Mouse (Mus musculus) MEL (cell line): ENCODE measurements around the gene Rftn1.

Experiments used
- BHLHE40 ChIP-seq: IDR thresholded peaks from 2 replicates; pipeline ENCODE4 v1.6.1; 2012; ENCODE audit warnings: low read depth, mild to moderate bottlenecking, inconsistent platforms, low read length, improper control_type of control experiment, borderline replicate concordance
- CTCF ChIP-seq, 3 experiments: IDR thresholded peaks in 2 of 3; conservative IDR thresholded peaks in 1 of 3; 2 replicates each; pipeline ENCODE4 v1.5.1; 2011 to 2012; ENCODE audit warnings: low read length in 3 of 3, low read depth in 2 of 3, mild to moderate bottlenecking in 2 of 3, improper control_type of control experiment in 1 of 3, inconsistent platforms in 1 of 3, mixed read lengths in 1 of 3, moderate library complexity in 1 of 3; ENCODE audit not compliant: control insufficient read depth in 1 of 3, insufficient read depth in 1 of 3, poor library complexity in 1 of 3, severe bottlenecking in 1 of 3
- ELF1 ChIP-seq: IDR thresholded peaks from 2 replicates; pipeline ENCODE4 v1.6.1; 2014; ENCODE audit warnings: low read depth, mild to moderate bottlenecking, inconsistent platforms, low read length, improper control_type of control experiment, moderate library complexity
- MAX ChIP-seq: IDR thresholded peaks from 2 replicates; pipeline ENCODE4 v1.6.1; 2011; ENCODE audit warnings: low read length, improper control_type of control experiment
- MXI1 ChIP-seq: IDR thresholded peaks from 2 replicates; pipeline ENCODE4 v1.6.1; 2011; ENCODE audit warnings: mild to moderate bottlenecking, low read depth, low read length, improper control_type of control experiment
- MYB ChIP-seq: IDR thresholded peaks from 2 replicates; pipeline ENCODE4 v1.6.1; 2011; ENCODE audit warnings: mild to moderate bottlenecking, low read depth, low read length, improper control_type of control experiment
- POLR2A ChIP-seq, 2 experiments: IDR thresholded peaks; 2 replicates each; pipeline ENCODE4 v1.6.1; 2011 to 2012; ENCODE audit warnings: low read length in 2 of 2, mild to moderate bottlenecking in 2 of 2, control low read depth in 1 of 2, improper control_type of control experiment in 1 of 2, low read depth in 1 of 2, moderate library complexity in 1 of 2; ENCODE audit not compliant: control insufficient read depth in 1 of 2, insufficient read depth in 1 of 2, poor library complexity in 1 of 2
- POLR2AphosphoS2 ChIP-seq: IDR thresholded peaks from 2 replicates; pipeline ENCODE4 v1.6.1; 2011; ENCODE audit warnings: low read length, improper control_type of control experiment
- RAD21 ChIP-seq: IDR thresholded peaks from 2 replicates; pipeline ENCODE4 v1.6.1; 2011; ENCODE audit warnings: mild to moderate bottlenecking, low read depth, low read length, improper control_type of control experiment
- SIN3A ChIP-seq: IDR thresholded peaks from 2 replicates; pipeline ENCODE4 v1.6.1; 2012; ENCODE audit warnings: low read length, improper control_type of control experiment, inconsistent platforms
- SMC3 ChIP-seq: IDR thresholded peaks from 2 replicates; pipeline ENCODE4 v1.6.1; 2011; ENCODE audit warnings: low read depth, low read length, improper control_type of control experiment
- ZNF384 ChIP-seq: IDR thresholded peaks from 2 replicates; pipeline ENCODE4 v1.6.1; 2012; ENCODE audit warnings: low read depth, mild to moderate bottlenecking, inconsistent platforms, low read length, improper control_type of control experiment

DNA sequence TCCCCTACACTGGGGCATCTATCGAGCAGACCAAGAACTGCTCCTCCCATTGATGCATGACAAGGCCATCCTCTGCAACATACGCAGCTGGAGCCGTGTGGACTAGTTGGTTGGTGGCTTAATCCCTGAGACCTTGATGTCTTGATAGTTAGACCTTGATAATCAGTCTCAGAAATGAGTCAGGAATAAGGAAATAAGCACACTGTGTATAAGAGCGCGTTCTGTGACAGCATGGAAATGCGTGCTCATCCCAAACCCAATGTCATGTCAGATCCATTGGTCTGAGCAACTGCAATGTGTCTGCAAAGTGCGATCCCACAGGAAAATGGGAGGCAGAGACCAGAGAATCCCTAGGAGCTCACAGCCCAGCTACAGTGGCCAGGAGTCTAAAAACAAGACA, 21.3 kb upstream of the Rftn1 start:
- TF ChIP-seq CTCF (IDR thresholded peaks at IDR 0.05 in 2 of 3, conservative IDR thresholded peaks at IDR 0.05 in 1 of 3; ENCODE audit: control insufficient read depth in 1 of 3, insufficient read depth in 1 of 3, low read depth in 2 of 3, low read length in 3 of 3, poor library complexity in 1 of 3, severe bottlenecking in 1 of 3) (no peak), POLR2A (IDR thresholded peaks at IDR 0.05; ENCODE audit: control insufficient read depth in 1 of 2, insufficient read depth in 1 of 2, low read depth in 1 of 2, low read length in 2 of 2, poor library complexity in 1 of 2) (no peak), MAX (no peak), RAD21 (no peak), ZNF384 (no peak), BHLHE40 (no peak), ELF1 (no peak), MYB (no peak), MXI1 (no peak), POLR2AphosphoS2 (no peak), SIN3A (no peak), SMC3 (no peak)
